Mouse (Mus musculus): ENCODE measurements around the gene Dtl. TPM values are rescaled to one million over a fixed set of nuclear protein-coding genes. Genes with fewer than 3 reads are reported as not detected.

The Dtl gene
- total RNA-seq, 1 experiment: 43.6 TPM

DNA sequence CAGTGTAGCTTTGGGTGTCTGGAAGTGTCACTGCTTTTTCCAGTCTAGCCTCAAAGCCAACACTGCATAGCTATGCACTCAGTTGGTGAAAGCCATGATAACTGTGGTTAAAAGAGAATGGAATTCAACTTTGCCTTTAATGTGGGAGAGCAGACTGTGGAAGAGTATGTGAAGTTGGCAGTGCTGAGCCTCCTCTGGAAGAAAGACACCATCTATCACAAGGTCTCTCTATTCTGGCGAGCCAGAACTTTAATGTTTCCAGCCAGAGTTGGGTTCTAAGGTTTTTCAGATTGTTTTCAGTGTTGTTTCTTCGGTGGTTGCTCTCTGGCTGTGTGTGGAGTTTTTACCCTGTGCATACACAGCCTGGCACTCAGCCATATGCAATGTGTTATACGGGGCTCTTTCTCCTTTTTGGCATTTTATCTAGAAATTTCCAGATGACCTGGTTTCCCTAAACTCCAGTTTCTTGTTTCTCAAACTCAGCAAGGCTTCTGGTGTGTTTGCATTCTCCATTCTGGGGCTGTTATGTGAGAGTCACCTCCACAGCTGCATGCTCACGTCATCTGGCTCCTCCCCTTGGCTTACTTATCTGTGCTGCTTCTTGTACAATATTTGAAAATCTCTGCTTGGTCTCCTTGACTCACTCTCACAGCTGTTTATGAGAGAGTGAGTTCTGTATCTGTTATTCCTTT lies 47.3 kb downstream of the Dtl start:
- in situ Hi-C loops (cut with MboI; ENCODE audit: low sequenced_read_pairs in 2 of 2, unreplicated experiment in 2 of 2): loop anchor here (25.0 kb wide), 1 partner anchor 166 kb away; no protein-coding TSS in a partner anchor
- no peak overlapping the region for H3K27ac ChIP-seq (ENCODE audit: insufficient read depth, low read depth, low read length, poor library complexity, severe bottlenecking)
- no peak for DNase-seq (ENCODE audit: low read depth, low spot score)
- no peaks in the 10 kb centered on the region; the same call in 1 of the 2 replicates for H3K36me3 ChIP-seq (ENCODE audit: control insufficient read depth, insufficient read depth, low read length, poor library complexity, severe bottlenecking)
- no peak for TF ChIP-seq CHD2 (IDR thresholded peaks at IDR 0.05; ENCODE audit: low read depth, low read length)
- TF ChIP-seq HCFC1 (IDR thresholded peaks at IDR 0.05; ENCODE audit: borderline replicate concordance, insufficient read depth, low read length): no peak
- H3K9me3 ChIP-seq (ENCODE audit: control insufficient read depth, insufficient read depth, low read depth, low read length): no peaks in the 10 kb centered on the region
- H3K4me1 ChIP-seq (ENCODE audit: control insufficient read depth in 2 of 2, insufficient read depth in 2 of 2, low read length in 2 of 2, poor library complexity in 1 of 2): no peaks in the 10 kb centered on the region; a peak in 1 of 4 replicates
- H3K9ac ChIP-seq (ENCODE audit: insufficient read depth, low read depth, low read length, poor library complexity, severe bottlenecking): no peak overlapping the region
- H3K4me3 ChIP-seq (ENCODE audit: insufficient read depth in 1 of 2, low read depth in 1 of 2, low read length in 2 of 2, poor library complexity in 1 of 2, severe bottlenecking in 1 of 2): no peak overlapping the region

DNA sequence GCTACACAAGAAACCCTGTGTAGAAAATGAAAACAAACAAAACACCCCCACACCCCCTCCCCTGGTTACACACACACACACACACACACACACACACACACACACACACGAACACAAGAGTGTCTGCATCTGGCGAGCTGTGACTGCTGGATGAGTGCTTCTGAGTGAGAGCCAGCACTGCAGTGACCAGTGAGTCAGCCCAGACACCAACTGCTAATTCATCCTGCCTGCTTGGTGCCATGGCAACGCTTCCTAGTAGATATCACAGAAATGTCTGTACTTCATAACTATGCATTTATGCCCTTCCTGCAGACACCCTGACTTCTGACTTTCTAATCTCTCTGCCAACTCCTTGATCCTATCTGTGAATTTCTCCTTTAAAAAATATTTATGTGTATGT lies 48.3 kb downstream of the Dtl start:
- Histone ChIP-seq H3K27ac (ENCODE audit: insufficient read depth, low read depth, low read length, poor library complexity, severe bottlenecking) (no peak overlapping the region), H3K36me3 (ENCODE audit: control insufficient read depth, insufficient read depth, low read length, poor library complexity, severe bottlenecking) (no peaks in the 10 kb centered on the region; the same call in 1 of the 2 replicates), H3K4me3 (ENCODE audit: insufficient read depth in 1 of 2, low read depth in 1 of 2, low read length in 2 of 2, poor library complexity in 1 of 2, severe bottlenecking in 1 of 2) (no peak overlapping the region), H3K4me1 (ENCODE audit: control insufficient read depth in 2 of 2, insufficient read depth in 2 of 2, low read length in 2 of 2, poor library complexity in 1 of 2) (no peaks in the 10 kb centered on the region; a peak in 1 of 4 replicates), H3K9ac (ENCODE audit: insufficient read depth, low read depth, low read length, poor library complexity, severe bottlenecking) (no peak overlapping the region), H3K9me3 (ENCODE audit: control insufficient read depth, insufficient read depth, low read depth, low read length) (no peaks in the 10 kb centered on the region)
- in situ Hi-C loops (cut with MboI; ENCODE audit: low sequenced_read_pairs in 2 of 2, unreplicated experiment in 2 of 2): loop anchor here (25.0 kb wide), 1 partner anchor 165 kb away; no protein-coding TSS in a partner anchor
- no peak for TF ChIP-seq ZC3H11A (IDR thresholded peaks at IDR 0.05; ENCODE audit: borderline replicate concordance, low read depth, low read length)
- TF ChIP-seq ZNF384 (IDR thresholded peaks at IDR 0.05; ENCODE audit: low read depth, low read length): no peak
- no peak for TF ChIP-seq MAFK (IDR thresholded peaks at IDR 0.05; ENCODE audit: insufficient read depth, low read depth, low read length)
- no peak for TF ChIP-seq CHD2 (IDR thresholded peaks at IDR 0.05; ENCODE audit: low read depth, low read length)
- no peak for TF ChIP-seq HCFC1 (IDR thresholded peaks at IDR 0.05; ENCODE audit: borderline replicate concordance, insufficient read depth, low read length)
- DNase-seq (ENCODE audit: low read depth, low spot score): no peak

DNA sequence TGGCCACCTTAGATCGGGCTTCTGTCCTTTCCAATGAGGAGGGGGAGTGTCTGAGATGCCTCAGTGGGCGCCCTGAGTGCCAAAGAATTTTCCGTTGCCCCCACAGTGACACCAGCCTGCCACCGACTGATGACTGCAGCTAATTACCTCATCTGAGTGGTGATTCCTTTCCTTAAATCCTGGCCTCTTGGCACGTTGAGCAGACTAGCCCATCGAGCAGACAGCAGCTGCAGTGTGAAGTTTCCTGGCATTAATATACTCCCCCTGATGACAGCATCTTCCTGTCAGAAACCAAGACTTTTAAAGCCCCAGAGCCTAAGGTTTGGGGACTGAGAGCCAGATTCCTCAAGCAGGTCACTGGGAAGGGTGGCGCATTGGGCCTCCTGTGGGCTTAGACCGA lies 53.9 kb downstream of the Dtl start:
- Histone ChIP-seq H3K4me1 (ENCODE audit: control insufficient read depth in 2 of 2, insufficient read depth in 2 of 2, low read length in 2 of 2, poor library complexity in 1 of 2) (no peaks in the 10 kb centered on the region; a peak in 1 of 4 replicates), H3K36me3 (ENCODE audit: control insufficient read depth, insufficient read depth, low read length, poor library complexity, severe bottlenecking) (no peaks in the 10 kb centered on the region), H3K27ac (ENCODE audit: insufficient read depth, low read depth, low read length, poor library complexity, severe bottlenecking) (no peak overlapping the region), H3K9ac (ENCODE audit: insufficient read depth, low read depth, low read length, poor library complexity, severe bottlenecking) (no peak overlapping the region), H3K4me3 (ENCODE audit: insufficient read depth in 1 of 2, low read depth in 1 of 2, low read length in 2 of 2, poor library complexity in 1 of 2, severe bottlenecking in 1 of 2) (no peak overlapping the region), H3K9me3 (ENCODE audit: control insufficient read depth, insufficient read depth, low read depth, low read length) (no peaks in the 10 kb centered on the region)
- in situ Hi-C loops (cut with MboI; ENCODE audit: low sequenced_read_pairs in 2 of 2, unreplicated experiment in 2 of 2): no loop called here
- TF ChIP-seq ZC3H11A (IDR thresholded peaks at IDR 0.05; ENCODE audit: borderline replicate concordance, low read depth, low read length) (no peak), CHD2 (IDR thresholded peaks at IDR 0.05; ENCODE audit: low read depth, low read length) (no peak), MAFK (IDR thresholded peaks at IDR 0.05; ENCODE audit: insufficient read depth, low read depth, low read length) (no peak), ZNF384 (IDR thresholded peaks at IDR 0.05; ENCODE audit: low read depth, low read length) (no peak), HCFC1 (IDR thresholded peaks at IDR 0.05; ENCODE audit: borderline replicate concordance, insufficient read depth, low read length) (no peak)
- DNase-seq (ENCODE audit: low read depth, low spot score): no peak

DNA sequence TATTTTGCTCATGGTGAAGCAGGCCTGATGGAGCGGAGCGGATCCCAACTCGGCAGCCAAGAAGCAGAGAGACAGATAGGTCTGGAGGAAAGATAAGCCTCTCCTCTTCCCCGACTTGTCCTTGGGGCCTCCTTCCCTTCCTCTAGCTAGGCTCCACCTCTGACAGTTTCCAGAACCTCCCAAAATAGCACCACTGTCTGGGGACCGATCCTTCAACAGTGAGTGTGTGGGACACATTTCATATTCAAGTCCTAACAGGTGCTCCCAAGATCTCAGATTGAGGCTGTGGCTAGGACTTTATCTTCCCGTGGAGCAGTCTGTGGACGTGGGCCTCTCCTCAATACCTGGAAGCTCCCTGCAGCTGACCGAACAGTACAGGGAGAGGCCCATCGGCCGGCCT lies 54.7 kb downstream of the Dtl start:
- no peak overlapping the region for H3K4me3 ChIP-seq (ENCODE audit: insufficient read depth in 1 of 2, low read depth in 1 of 2, low read length in 2 of 2, poor library complexity in 1 of 2, severe bottlenecking in 1 of 2)
- H3K4me1 ChIP-seq (ENCODE audit: control insufficient read depth in 2 of 2, insufficient read depth in 2 of 2, low read length in 2 of 2, poor library complexity in 1 of 2): no peaks in the 10 kb centered on the region; a peak in 1 of 4 replicates
- in situ Hi-C loops (cut with MboI; ENCODE audit: low sequenced_read_pairs in 2 of 2, unreplicated experiment in 2 of 2): no loop called here
- TF ChIP-seq ZC3H11A (IDR thresholded peaks at IDR 0.05; ENCODE audit: borderline replicate concordance, low read depth, low read length) (no peak), MAFK (IDR thresholded peaks at IDR 0.05; ENCODE audit: insufficient read depth, low read depth, low read length) (no peak), HCFC1 (IDR thresholded peaks at IDR 0.05; ENCODE audit: borderline replicate concordance, insufficient read depth, low read length) (no peak), CHD2 (IDR thresholded peaks at IDR 0.05; ENCODE audit: low read depth, low read length) (no peak), ZNF384 (IDR thresholded peaks at IDR 0.05; ENCODE audit: low read depth, low read length) (no peak)
- no peaks in the 10 kb centered on the region for H3K36me3 ChIP-seq (ENCODE audit: control insufficient read depth, insufficient read depth, low read length, poor library complexity, severe bottlenecking)
- no peaks in the 10 kb centered on the region for H3K9me3 ChIP-seq (ENCODE audit: control insufficient read depth, insufficient read depth, low read depth, low read length)
- H3K27ac ChIP-seq (ENCODE audit: insufficient read depth, low read depth, low read length, poor library complexity, severe bottlenecking): no peak overlapping the region
- H3K9ac ChIP-seq (ENCODE audit: insufficient read depth, low read depth, low read length, poor library complexity, severe bottlenecking): no peak overlapping the region
- DNase-seq (ENCODE audit: low read depth, low spot score): no peak
